Mouse (Mus musculus) B cell, adult 67 days (primary cell): ENCODE data around the gene E430018J23Rik. TPM values are rescaled to one million over a fixed set of nuclear protein-coding genes. Genes with fewer than 3 reads are reported as not detected.

Experiments
- total RNA-seq, 2 experiments: library from RNA; stranded (reverse); gene quantifications; 4 replicates each; pipeline ENCODE4 v1.2.4; 2023

The E430018J23Rik gene
- 1 to 10 TPM; 6.2 to 8.6 TPM for total RNA-seq

GRCm38 (mm10) chr7:127393157-127393943, at the start of gene E430018J23Rik:
Gene E430018J23Rik, minus strand, starts transcription at chr7:127393629.

GRCm38 (mm10) chr7:127421388-127422191, 28.2 kb upstream of the E430018J23Rik start, which contains the start of gene Zfp688:
Gene Zfp688, minus strand, starts transcription at chr7:127422068.

GRCm38 (mm10) chr7:127406002-127406987, 12.9 kb upstream of the E430018J23Rik start, which contains the start of gene Zfp764:
Gene Zfp764, minus strand, starts transcription at chr7:127406822.

DNA sequence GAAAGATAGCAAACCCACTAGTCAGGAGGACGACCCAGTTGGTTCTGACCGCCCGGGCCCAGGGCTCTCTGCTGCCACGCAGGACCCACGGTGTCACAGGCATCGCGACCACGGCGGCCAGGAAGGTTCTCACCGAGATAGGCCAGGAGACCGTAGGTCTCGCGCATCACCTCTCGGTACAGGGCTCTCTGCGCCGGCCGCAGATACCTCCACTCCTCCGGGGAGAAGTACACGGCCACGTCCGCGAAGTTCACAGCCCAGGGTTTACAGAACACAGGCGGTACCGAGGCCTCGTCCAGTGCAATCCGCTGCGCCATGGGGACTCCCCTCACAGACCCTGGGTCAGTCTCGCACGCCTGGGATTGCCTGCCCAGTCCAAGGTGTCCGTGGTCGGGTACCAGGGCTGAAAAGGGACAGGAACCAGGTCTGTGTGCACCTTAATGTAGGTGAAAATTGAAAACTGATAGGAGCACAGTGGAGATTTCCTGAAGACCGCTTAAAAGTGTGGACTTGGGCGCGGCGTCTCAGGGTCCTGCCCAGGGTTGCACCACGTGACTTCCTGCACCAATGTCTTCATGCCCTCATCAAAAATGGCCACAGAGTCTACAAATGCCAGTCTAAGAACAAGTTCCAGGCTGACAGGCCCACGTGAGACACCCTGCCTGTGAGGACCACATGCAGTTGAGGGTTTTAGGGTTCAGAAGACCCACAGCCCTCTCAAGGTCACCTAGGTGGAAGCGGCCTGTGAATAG, 6.6 kb downstream of the E430018J23Rik start, which contains the start of gene 9130019O22Rik:
9130019O22Rik (minus strand) TSS at position 526 of the 752 bp plus-strand sequence.

DNA sequence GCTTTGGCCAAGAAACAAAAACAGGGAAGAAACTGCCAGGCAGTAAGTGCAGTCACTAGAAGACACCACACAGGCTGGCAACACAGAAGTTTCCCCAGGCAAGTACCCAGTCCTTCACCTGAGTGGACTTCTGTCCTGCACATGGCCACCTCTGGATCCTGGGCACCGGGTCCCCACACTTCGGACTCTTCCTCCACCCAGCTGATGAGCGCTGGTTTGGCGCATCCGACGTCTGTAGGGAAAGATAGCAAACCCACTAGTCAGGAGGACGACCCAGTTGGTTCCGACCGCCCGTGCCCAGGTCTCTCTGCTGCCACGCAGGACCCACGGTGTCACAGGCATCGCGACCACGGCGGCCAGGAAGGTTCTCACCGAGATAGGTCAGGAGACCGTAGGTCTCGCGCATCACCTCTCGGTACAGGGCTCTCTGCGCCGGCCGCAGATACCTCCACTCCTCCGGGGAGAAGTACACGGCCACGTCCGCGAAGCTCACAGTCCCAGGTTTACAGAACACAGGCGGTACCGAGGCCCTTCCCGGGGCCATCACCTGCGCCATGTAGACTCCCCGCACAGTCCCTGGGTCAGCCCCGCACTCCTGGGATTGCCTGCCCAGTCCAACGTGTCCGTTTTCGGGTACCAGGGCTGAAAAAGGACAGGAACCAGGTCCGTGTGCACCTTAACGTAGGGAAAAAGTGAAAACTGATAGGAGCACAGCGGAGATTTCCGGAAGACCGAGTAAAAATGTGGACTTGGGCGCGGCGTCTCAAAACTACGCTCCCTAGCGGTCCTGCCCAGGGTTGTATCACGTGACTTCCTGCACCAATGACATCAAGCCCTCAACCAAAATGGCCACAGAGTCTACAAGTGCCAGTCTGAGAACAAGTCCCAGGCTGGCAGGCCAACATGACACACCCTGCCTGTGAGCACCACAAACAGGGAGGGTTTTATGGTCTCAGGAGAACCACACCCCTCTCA, 17.9 kb downstream of the E430018J23Rik start, which contains the start of gene Zfp747:
Zfp747 (minus strand) TSS at position 780 of the 975 bp plus-strand sequence.

DNA sequence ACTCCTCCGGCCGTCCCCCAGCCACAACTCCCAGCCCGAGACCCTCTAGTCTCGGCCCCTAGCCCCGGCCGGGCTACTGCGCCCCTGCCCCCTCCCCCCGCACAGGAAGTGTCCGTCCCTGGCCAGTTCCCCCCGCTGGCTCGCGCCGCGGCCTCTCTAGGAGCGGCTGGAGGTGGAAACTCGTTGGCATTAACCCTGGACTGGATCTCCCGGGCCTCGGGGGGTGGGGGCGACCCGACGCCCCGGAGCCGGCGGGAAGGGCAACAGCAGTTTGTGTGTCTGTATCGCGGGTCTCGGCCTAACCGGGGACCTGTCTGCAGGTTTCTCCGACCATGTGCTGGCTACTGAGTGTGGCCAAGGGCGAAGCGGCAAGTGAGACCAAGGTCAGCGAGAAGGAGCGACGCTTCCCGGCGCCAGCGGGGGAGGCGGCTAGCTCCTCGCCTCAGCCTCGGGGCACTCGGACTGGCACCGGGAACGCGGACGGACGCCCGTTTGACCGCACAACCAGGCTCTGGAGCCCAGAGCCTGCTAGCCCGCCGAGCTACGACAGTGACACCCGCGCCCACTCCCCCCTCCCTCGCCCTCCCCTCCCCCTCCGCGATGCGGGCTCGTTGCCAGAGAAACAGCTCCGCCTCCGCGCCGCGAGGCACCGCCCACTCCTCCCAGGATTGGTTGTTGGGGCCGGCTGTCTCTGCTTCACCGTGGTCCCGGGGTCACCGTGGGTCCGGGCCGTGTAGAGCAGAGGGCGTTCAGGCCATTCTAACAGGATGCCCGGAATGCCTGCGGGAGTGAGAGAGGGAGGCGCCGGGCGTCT, 47.7 kb downstream of the E430018J23Rik start, which contains the start of gene Zfp768:
Zfp768 (minus strand) TSS at position 78 of the 814 bp plus-strand sequence.

Other genes starting within 250 kb of the E430018J23Rik start
- gene Cd2bp2, start 197.6 kb downstream of the E430018J23Rik start, total RNA-seq, result 10 to 100 TPM; 75.1 to 82.8 TPM
- 10 to 100 TPM; 59.8 to 76.1 TPM for gene Tbc1d10b, start 185.2 kb downstream of the E430018J23Rik start, total RNA-seq
- gene Mylpf, start 184.7 kb downstream of the E430018J23Rik start, total RNA-seq, result 1 to 10 TPM; 5.8 to 9.7 TPM
- gene Zfp553, start 160.6 kb downstream of the E430018J23Rik start, total RNA-seq, result 10 to 100 TPM; 15.8 to 18.7 TPM
- 100 to 1,000 TPM; 394 to 455 TPM for gene Sept1, start 160.5 kb downstream of the E430018J23Rik start, total RNA-seq
- 10 to 100 TPM; 19.5 to 26.9 TPM for gene Zfp771, start 149.4 kb downstream of the E430018J23Rik start, total RNA-seq
- gene Dctpp1, start 132.9 kb downstream of the E430018J23Rik start, total RNA-seq, result 10 to 100 TPM; 17.2 TPM
- gene Sephs2, start 119.6 kb downstream of the E430018J23Rik start, total RNA-seq, result 10 to 100 TPM; 28.9 to 30.8 TPM
- gene Itgal, start 97.4 kb downstream of the E430018J23Rik start, total RNA-seq, result 100 to 1,000 TPM; 118 to 124 TPM
- gene Zfp768, start 48.0 kb downstream of the E430018J23Rik start, total RNA-seq, result 1 to 10 TPM; 3.0 to 4.8 TPM
- gene Zfp747, start 17.6 kb downstream of the E430018J23Rik start, total RNA-seq, result 10 to 100 TPM; 13.5 to 17.4 TPM
- gene 9130019O22Rik, start 6.5 kb downstream of the E430018J23Rik start, total RNA-seq, result 1 to 10 TPM; 4.7 to 5.4 TPM
- 10 to 100 TPM; 10.5 to 13.3 TPM for gene Zfp764, start 13.2 kb upstream of the E430018J23Rik start, total RNA-seq
- 10 to 100 TPM; 13.8 to 22.7 TPM for gene Zfp688, start 28.4 kb upstream of the E430018J23Rik start, total RNA-seq
- gene Zfp689, start 55.5 kb upstream of the E430018J23Rik start, total RNA-seq, result 1 to 10 TPM; 4.7 to 6.6 TPM
- gene Prr14, start 66.0 kb upstream of the E430018J23Rik start, total RNA-seq, result 100 to 1,000 TPM; 166 to 171 TPM
- gene Fbrs, start 85.6 kb upstream of the E430018J23Rik start, total RNA-seq, result 100 to 1,000 TPM; 272 to 327 TPM
- 100 to 1,000 TPM; 208 to 213 TPM for gene Srcap, start 118.4 kb upstream of the E430018J23Rik start, total RNA-seq
- gene Gm42715, start 126.0 kb upstream of the E430018J23Rik start, total RNA-seq, result 10 to 100 TPM; 44.1 to 48.8 TPM
- 1 to 10 TPM in 1 of 2 experiments, not detected in 1; 6.6 TPM for gene Tmem265, start 167.8 kb upstream of the E430018J23Rik start, total RNA-seq
- gene Phkg2, start 179.7 kb upstream of the E430018J23Rik start, total RNA-seq, result 100 to 1,000 TPM; 143 to 159 TPM
- gene Ccdc189, start 195.0 kb upstream of the E430018J23Rik start, total RNA-seq, result 1 to 10 TPM; 1.0 to 1.3 TPM
- 100 to 1,000 TPM; 152 to 153 TPM for gene Rnf40, start 195.1 kb upstream of the E430018J23Rik start, total RNA-seq
- 1 to 10 TPM; 4.0 to 5.6 TPM for gene Zfp629, start 222.2 kb upstream of the E430018J23Rik start, total RNA-seq